Mouse (Mus musculus) midbrain, postnatal 0 days (tissue): ENCODE measurements around the gene Il12rb2. TPM values are rescaled to one million over a fixed set of nuclear protein-coding genes. Genes with fewer than 3 reads are reported as not detected.
A peak's percentile ranks its signal among the peaks of the same experiment; 100 is the strongest.

Source experiments
- ATAC-seq: fragments of 200-750 bp; cut with Nextera tagmentation; 2 replicates; pipeline ENCODE4 v1.8.0; 2017; ENCODE audit warnings: moderate number of reproducible peaks, mild to moderate bottlenecking, moderate TSS enrichment, moderate library complexity; ENCODE audit not compliant: low FRiP score
- DNase-seq: peaks from one replicate; pipeline ENCODE4 v3.0.0-alpha.2; 2015; ENCODE audit warnings: low spot score
- H3K27ac ChIP-seq: fragments of 300-500 bp; sonication (generic); 2 replicates; pipeline ENCODE4 v1.5.1; 2014; ENCODE audit warnings: low read depth, mild to moderate bottlenecking, low read length, mixed read lengths
- H3K27me3 ChIP-seq: fragments of 300-500 bp; sonication (generic); 2 replicates; pipeline ENCODE4 v1.6.1; 2014; ENCODE audit warnings: low read length, control low read depth, mixed read lengths; ENCODE audit not compliant: insufficient read depth
- H3K36me3 ChIP-seq: fragments of 300-500 bp; sonication (generic); 2 replicates; pipeline ENCODE4 v1.6.1; 2014; ENCODE audit warnings: low read length, control low read depth, mixed read lengths; ENCODE audit not compliant: insufficient read depth
- H3K4me1 ChIP-seq: fragments of 300-500 bp; sonication (generic); 2 replicates; pipeline ENCODE4 v1.6.1; 2014; ENCODE audit warnings: mild to moderate bottlenecking, control low read depth, antibody characterized with exemption, low read length, mixed read lengths; ENCODE audit not compliant: insufficient read depth
- H3K4me2 ChIP-seq: fragments of 300-500 bp; sonication (generic); 2 replicates; pipeline ENCODE4 v1.6.1; 2014; ENCODE audit warnings: low read depth, mild to moderate bottlenecking, low read length, mixed read lengths; ENCODE audit not compliant: poor library complexity, severe bottlenecking
- H3K4me3 ChIP-seq: fragments of 300-500 bp; sonication (generic); 2 replicates; pipeline ENCODE4 v1.5.1; 2014; ENCODE audit warnings: low read depth, mild to moderate bottlenecking, low read length, moderate library complexity
- H3K9ac ChIP-seq: fragments of 300-500 bp; sonication (generic); replicated peaks from 2 replicates; pipeline ENCODE4 v1.6.1; 2014; ENCODE audit warnings: mild to moderate bottlenecking, low read length, moderate library complexity, mixed read lengths; ENCODE audit not compliant: poor library complexity, severe bottlenecking
- H3K9me3 ChIP-seq: fragments of 300-500 bp; sonication (generic); 2 replicates; pipeline ENCODE4 v1.6.1; 2016; ENCODE audit warnings: low read length, control low read depth
- CTCF ChIP-seq: IDR thresholded peaks from 2 replicates; pipeline ENCODE4 v1.5.1; 2016; ENCODE audit warnings: antibody characterized with exemption, mild to moderate bottlenecking
- WGBS: fragments of 180-500 bp; shearing (Covaris S2); extraction: QIAGEN DNeasy Blood & Tissue Kit; methylation state at CpG from one replicate; pipeline ENCODE4 v1.1.7; 2014; 5-methylcytosine and 5-hydroxymethylcytosine counted together
- polyA plus RNA-seq: library from polyadenylated mRNA; unstranded; fragments of >200 nt; fragmentation: Nextera tagmentation; extraction: Ambion mirVana; gene quantifications from 2 replicates; pipeline ENCODE4 v1.2.1, GENCODE M21; 2015
- total RNA-seq: library from RNA; depleted of rRNA; stranded (reverse); fragments of >200 nt; gene quantifications from 2 replicates; pipeline ENCODE4 v1.2.3, GENCODE M21; 2014

The Il12rb2 gene
- total and polyA plus RNA-seq, 2 experiments from 2014 or later, result 0.07 to 0.22 TPM

- no peak overlapping the region for H3K27ac ChIP-seq
- no peaks in the 10 kb centered on the region for H3K27me3 ChIP-seq
- H3K36me3 ChIP-seq, result no peaks in the 10 kb centered on the region; the same call in 1 of the 2 replicates
- peak overlapping the region; percentile 79 for H3K4me2 ChIP-seq
- peak overlapping the region; percentile 96 for H3K9ac ChIP-seq
- TF ChIP-seq CTCF, result no peak
- H3K4me1 ChIP-seq, result peaks cover 6% of the 10 kb centered on the region; the same call in 1 of the 2 replicates
- ATAC-seq (no peak), DNase-seq (no peak)
- 1% methylated on average over 2 of the region's 2 CpGs for WGBS
- peak overlapping the region; percentile 99 for H3K4me3 ChIP-seq
- H3K9me3 ChIP-seq, result no peaks in the 10 kb centered on the region
These were observed 107.8 kb downstream of the Il12rb2 start for GRCm38 (mm10) chr6:67268245-67268612.

DNA sequence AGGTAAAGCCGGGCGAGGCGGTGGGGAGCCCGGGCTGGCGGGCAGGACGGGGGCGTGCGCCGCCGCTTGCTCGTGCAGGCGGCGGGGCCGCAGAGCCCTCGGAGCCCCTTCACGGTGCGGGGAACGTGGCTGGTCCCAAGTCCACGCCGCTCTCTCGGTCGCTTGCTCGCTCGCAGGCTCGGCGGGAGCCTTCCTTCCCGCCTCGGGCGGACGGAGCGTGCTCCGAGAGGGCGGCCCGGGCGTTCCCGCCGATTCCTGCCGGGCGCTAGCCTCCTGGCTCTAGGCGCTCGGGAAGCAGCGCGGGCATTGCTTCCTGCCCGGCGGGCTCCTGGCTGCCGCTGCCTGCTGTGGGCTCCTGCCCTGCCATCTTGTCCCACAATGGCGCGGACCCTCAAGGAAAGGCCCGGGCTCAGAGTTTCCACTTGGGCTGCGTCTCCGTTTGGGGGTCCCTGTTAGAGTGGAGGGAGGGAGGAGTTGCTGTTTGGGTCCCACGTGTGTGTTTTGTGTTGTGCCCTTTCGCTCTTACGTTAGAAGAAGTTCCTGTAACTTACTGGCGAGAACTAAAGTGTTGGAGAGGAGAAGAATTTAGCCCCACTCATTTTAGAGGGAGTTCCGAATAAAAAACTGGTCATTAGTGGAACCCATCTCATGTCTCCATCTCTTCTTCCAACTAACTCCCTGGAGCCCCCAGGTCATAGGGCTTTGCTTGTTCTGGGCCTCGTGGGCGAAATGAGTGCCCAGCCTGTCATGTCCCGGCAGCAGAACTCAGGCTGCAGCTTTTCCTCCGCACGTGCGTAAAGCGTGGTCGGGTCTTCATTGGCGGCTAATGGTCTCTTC is 108.4 kb downstream of the Il12rb2 start:
- DNase-seq (peak; percentile 35), ATAC-seq (peak; percentile 64)
- Histone ChIP-seq H3K4me3 (peak overlapping the region; percentile 99), H3K27me3 (no peaks in the 10 kb centered on the region), H3K4me1 (peaks cover 6% of the 10 kb centered on the region; the same call in 1 of the 2 replicates), H3K9me3 (no peaks in the 10 kb centered on the region), H3K9ac (peak overlapping the region; percentile 96), H3K27ac (peak overlapping the region; percentile 90), H3K36me3 (no peaks in the 10 kb centered on the region; the same call in 1 of the 2 replicates), H3K4me2 (peak overlapping the region; percentile 79)
- TF ChIP-seq CTCF, result no peak
- WGBS, result under 1% methylated on average over 59 of the region's 65 CpGs

GRCm38 (mm10) chr6:67266664-67267407 is 109.2 kb downstream of the Il12rb2 start:
- Histone ChIP-seq H3K4me2 (peak overlapping the region; percentile 79), H3K4me1 (peaks cover 6% of the 10 kb centered on the region; the same call in 1 of the 2 replicates), H3K27ac (peak overlapping the region; percentile 90), H3K4me3 (peak overlapping the region; percentile 99), H3K27me3 (no peaks in the 10 kb centered on the region), H3K9ac (peak overlapping the region; percentile 96), H3K36me3 (no peaks in the 10 kb centered on the region; the same call in 1 of the 2 replicates), H3K9me3 (no peaks in the 10 kb centered on the region)
- peak; percentile 98 for DNase-seq
- no peak for TF ChIP-seq CTCF
- WGBS, result under 1% methylated on average over 64 of the region's 68 CpGs
- ATAC-seq, result peak; percentile 100

DNA sequence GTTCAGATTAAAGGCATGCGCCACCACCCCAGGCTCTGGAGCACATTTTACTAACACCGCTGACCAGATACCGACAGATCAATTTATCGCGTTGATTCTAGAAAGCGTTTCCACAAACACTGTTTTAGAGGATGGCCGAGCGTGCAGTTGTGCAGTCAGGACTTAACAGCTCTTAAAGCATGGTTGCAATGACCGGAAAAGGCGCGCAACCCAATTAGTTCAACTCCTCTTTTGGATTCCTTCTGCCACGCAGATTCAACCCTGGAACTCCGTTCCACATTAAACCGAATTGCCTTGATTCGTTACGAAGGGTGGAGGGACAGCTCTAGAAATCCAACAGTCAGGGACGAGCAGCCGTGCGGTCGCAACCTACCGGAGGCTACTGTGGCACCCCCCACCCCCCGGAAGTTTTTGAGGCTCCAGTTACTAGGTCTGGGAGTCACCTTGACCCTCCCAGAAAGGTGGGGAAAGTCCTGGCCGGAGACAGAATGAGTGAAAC is 109.8 kb downstream of the Il12rb2 start:
- Histone ChIP-seq H3K4me1 (peaks cover 6% of the 10 kb centered on the region; the same call in 1 of the 2 replicates), H3K4me3 (peak overlapping the region; percentile 99), H3K27ac (no peak overlapping the region; the same call in 1 of the 2 replicates), H3K27me3 (no peaks in the 10 kb centered on the region), H3K9ac (0 out of 2 replicates have a peak overlapping the region, but pooled peaks have one; percentile 14), H3K4me2 (peak overlapping the region; percentile 65), H3K9me3 (no peaks in the 10 kb centered on the region), H3K36me3 (no peaks in the 10 kb centered on the region)
- DNase-seq, result peak; percentile 59
- ATAC-seq, result peak; percentile 45
- TF ChIP-seq CTCF, result no peak
- under 1% methylated on average over 23 of the region's 23 CpGs for WGBS

DNA sequence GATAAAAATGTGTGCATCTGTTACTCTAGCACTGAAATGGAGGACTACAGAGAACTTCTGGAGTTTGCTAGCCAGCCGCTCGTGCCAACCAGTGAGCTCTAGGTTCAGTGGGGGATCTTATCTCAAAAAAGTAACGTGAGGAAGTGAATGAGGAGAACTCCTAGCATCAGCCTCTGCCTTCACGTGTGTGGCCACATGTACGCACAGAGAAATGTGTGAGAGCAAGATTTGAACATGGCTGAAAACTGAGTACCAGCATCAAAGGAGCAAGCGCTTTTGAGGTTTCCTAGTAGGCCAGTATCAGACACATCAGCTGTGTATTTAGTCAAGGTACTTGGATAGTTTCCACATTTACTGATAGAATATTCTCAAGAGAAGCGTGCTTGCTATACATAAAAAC is 111.1 kb downstream of the Il12rb2 start:
- no peaks in the 10 kb centered on the region for H3K9me3 ChIP-seq

More for the DNA sequence above, 111.1 kb downstream of the Il12rb2 start:
- Histone ChIP-seq H3K4me1 (peaks cover 4% of the 10 kb centered on the region; the same call in 1 of the 2 replicates), H3K27ac (no peak overlapping the region), H3K27me3 (no peaks in the 10 kb centered on the region), H3K4me2 (no peak overlapping the region), H3K4me3 (no peak overlapping the region), H3K9ac (no peak overlapping the region), H3K36me3 (no peaks in the 10 kb centered on the region)
- 94% methylated on average over 7 of the region's 7 CpGs for WGBS
- ATAC-seq, result no peak
- TF ChIP-seq CTCF, result no peak
- no peak for DNase-seq
